Mouse (Mus musculus) megakaryocyte progenitor cell, adult 5-6 weeks (primary cell): ENCODE measurements around the gene C4bp. TPM values are rescaled to one million over a fixed set of nuclear protein-coding genes. Genes with fewer than 3 reads are reported as not detected.
A peak's percentile ranks its signal among the peaks of the same experiment; 100 is the strongest.
"Not testable (repeated sequence)": the region's sequence is repeated elsewhere in the genome, so short reads cannot be mapped to it uniquely, and the experiment has no call there.

ENCODE experiments used
- ATAC-seq: replicated peaks from 2 replicates; pipeline ENCODE4 v1.8.0; 2016; ENCODE audit warnings: mild to moderate bottlenecking, moderate TSS enrichment, inconsistent platforms; ENCODE audit not compliant: poor library complexity
- total RNA-seq, 2 experiments: library from RNA; stranded (forward) in 1 of 2; stranded (reverse) in 1 of 2; fragments of 157-497, 149-512 nt in 1 of 2; fragments of 200-1000 nt in 1 of 2; gene quantifications; 2 replicates each; pipeline versions ENCODE4 v1.2.3 to v1.2.4; 2015 to 2017

Gene C4bp
- total RNA-seq (2015) (not detected in 2 replicates), total RNA-seq (2017) (not detected in 2 replicates)

- no peak for ATAC-seq
Measured at GRCm38 (mm10) chr1:130661454-130661853, at the start of gene C4bp. Gene C4bp (minus strand): TSS chr1:130661632.

DNA sequence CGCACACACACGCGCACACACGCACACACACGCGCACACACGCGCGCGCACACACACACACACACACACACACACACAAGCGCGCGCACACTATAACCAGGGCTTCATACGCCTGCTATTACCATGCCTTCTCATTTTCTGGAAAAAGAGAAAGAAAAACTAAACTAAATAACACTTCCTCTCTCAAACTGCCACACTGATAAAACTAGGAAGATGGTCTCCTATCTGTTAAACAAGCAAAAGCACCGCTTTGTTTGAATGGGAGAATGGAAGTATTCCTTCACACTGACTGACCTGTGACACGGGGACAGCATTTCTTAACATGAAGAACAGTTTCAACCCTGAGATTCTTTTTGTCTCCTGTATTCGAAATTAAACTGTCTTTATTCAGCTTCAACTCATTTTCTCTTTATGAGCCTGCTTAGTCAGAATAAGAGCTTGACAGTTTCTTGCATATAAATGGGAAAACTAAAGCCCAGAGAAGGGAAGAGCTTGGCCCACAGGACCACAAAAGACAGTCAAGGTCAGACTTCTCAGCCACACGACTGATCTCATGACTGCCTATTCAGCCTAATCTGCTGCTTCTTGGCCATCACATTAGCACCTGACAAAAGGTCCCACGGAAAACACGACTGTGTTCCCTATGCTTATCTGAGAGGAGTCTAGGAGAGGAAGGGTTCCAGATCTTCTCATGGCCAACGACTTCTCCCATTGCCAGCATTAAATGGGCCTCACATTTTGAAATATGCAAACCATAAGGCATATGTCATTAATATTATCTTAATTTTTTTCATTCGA is 49.0 kb upstream of the C4bp start:
- ATAC-seq: peak; percentile 21; the same call in 1 of the 2 replicates

GRCm38 (mm10) chr1:130703613-130704012 is 42.2 kb upstream of the C4bp start:
- ATAC-seq: no peak

GRCm38 (mm10) chr1:130701976-130702375 is 40.5 kb upstream of the C4bp start:
- ATAC-seq: no peak

- peak; percentile 61 for ATAC-seq
Measured at GRCm38 (mm10) chr1:130699937-130700633, 38.7 kb upstream of the C4bp start.

DNA sequence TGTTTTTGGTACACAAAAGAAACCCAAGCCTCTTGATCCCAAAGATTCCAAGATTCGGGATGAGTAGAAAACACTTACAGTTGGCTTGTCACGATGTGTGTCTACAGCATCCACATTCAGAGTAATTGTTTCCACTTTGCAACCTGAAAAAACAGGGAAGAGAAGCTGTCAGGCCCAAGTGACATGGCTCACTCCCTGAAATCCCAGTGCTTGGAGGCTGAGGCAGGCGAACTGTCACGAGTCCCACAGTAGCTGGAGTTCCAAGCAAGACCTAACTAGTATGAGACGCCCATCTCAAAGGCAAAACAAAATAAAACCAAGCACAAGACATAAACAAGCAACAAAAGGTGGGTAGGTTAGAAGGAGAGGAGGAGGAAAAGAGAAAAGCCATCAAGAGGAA is 37.2 kb upstream of the C4bp start:
- ATAC-seq: no peak

DNA sequence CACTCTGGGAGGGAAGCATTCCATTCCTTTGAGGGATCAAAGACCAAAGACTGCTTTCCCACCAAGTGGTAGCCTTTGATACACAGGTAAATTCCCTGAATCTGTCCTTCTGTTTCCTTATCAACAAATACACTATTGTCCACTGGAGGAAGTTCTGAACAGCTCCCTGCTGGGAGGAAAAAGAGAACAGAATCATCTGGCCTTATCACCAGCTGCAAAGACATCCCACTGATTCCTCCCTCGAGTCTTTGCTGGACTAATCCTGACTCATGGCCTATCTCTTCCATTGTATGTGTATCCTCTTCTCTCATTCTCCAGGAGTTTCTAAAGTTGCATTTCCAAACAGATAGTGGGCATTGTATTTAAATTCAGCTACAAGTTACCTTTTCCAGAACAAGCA is 22.5 kb upstream of the C4bp start:
- no peak for ATAC-seq

- no peak for ATAC-seq
Measured at GRCm38 (mm10) chr1:130681656-130682413, 20.4 kb upstream of the C4bp start.

DNA sequence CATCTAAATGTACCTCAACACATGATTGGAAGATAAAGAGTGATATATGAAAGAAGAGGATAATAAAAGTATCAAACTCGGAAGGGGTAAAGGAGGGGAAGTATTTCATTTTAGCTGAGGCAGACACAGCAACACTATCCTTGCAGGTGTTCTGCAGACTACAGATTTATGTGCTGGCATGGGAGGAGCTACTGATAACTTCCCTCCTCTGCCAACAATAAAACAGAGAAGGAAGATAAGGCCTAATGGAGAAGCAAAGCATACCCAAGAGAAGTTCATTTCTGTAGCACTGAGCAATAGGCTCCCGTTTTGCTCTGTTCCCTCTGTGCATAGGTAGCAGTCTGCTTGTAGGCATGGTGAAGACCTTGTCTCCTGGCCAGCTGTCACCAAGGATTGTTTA is 19.6 kb upstream of the C4bp start:
- ATAC-seq: peak; percentile 57; the same call in 1 of the 2 replicates

- no peak for ATAC-seq
Measured at GRCm38 (mm10) chr1:130678551-130678950, 17.1 kb upstream of the C4bp start.

- ATAC-seq: not testable (repeated sequence)
Measured at GRCm38 (mm10) chr1:130663576-130663975, 2.1 kb upstream of the C4bp start.

- not testable (repeated sequence) for ATAC-seq
Measured at GRCm38 (mm10) chr1:130659641-130660040, 1.8 kb downstream of the C4bp start.

DNA sequence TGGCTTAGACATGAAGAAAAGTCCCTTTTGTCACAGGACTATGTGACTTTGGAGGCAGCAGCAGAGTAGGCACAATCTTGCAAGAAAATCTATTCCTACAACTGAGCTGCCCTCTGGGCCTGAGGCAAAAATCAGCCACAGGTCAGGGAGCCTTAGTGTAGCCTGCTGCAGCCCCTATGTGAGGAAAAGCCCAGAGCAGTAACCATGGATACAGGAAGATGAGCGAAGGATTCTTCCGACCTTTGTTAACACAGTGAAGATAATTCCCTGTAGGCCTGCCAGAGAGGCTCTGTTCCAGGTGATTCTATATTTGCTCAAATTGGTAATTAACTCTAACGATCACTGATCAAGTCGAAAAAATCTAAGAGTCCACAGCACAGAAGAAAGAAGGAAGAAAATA is 17.3 kb downstream of the C4bp start:
- ATAC-seq: no peak

GRCm38 (mm10) chr1:130640967-130641366 is 20.5 kb downstream of the C4bp start:
- no peak for ATAC-seq

GRCm38 (mm10) chr1:130633761-130634410 is 27.5 kb downstream of the C4bp start:
- ATAC-seq: peak; percentile 99

DNA sequence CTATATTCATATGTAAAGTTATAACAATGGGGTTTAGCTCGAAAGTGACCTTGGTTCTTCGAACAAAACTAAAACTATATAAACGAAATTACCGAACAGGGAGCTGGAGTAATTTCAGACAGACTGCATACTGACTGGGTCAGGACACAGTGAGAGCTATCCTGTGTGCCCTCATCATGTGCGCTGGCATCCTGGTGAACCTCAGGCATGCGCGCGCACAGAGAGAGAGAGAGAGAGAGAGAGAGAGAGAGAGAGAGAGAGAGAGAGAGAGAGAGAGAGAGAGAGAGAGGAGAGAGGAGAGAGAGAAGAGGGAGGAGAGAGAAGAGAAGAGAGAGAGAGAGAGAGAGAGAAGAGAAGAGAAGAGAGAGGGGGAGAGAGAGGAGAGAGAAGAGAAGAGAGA is 28.1 kb downstream of the C4bp start:
- no peak for ATAC-seq

DNA sequence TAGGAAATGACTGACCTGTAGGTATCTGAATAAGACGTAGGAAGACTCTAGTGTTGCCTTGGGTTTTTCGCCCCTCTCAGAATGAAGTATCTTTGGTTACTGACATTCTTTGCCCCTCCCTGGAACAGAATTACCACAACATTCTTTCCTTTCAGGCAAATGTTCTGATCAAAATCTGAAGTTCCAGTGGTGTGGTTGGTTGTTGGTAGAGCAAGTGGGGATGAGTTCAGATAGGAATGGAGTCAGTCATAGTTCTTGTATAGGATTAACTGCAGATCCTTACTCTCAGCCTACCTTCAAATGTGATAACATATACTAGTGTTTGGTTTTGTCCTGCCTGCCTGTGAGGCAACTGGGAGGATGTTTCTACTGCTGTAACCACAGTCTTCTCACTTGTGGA is 31.9 kb downstream of the C4bp start, which contains the start of gene Zp3r:
Zp3r (minus strand) TSS at position 101 of the 400 bp plus-strand sequence.
- ATAC-seq: no peak

DNA sequence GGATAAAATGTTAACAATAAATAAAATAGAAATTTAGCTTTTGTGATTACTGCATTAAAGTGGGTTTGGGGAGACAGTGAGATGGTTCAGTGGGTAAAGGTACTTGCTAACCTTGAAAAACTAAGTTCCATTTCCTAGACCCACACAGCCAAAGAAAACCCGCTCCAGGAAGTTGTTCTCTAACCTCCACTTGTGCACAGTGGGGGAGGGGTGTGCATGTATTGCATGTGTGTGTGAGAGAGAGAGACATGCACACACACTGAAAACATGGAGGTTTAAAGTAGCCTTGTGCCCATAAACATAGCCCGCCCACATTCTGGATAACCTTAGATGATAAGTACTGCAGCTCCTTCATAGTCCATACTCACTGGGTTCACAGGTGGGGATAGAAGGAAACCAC is 65.1 kb downstream of the C4bp start:
- no peak for ATAC-seq

GRCm38 (mm10) chr1:130588659-130589058 is 72.8 kb downstream of the C4bp start:
- no peak for ATAC-seq
